ENCODE assay signal across 45 mouse cellular contexts in genomic region chr17:12396163-12396677, GRCm38 (mm10). TPM values are rescaled to one million over a fixed set of nuclear protein-coding genes. Genes with fewer than 3 reads are reported as not detected.
"Had no signal": no experiment of that assay in that cellular context is flagged by ENCODE, and none has a peak within 500 bp of the region (broad histone marks: within the 10 kb centered on the region; RNA-seq: fewer than 3 reads in every experiment).

No protein-coding gene starts in this region.

- H3K9ac ChIP-seq: heart, embryonic 12.5 days; heart, embryonic 13.5 days; heart, embryonic 15.5 days; hindbrain, embryonic 12.5 days; hindbrain, embryonic 13.5 days; hindbrain, embryonic 14.5 days; hindbrain, embryonic 15.5 days; intestine, embryonic 15.5 days; kidney, embryonic 15.5 days had no signal

- H3K4me2 ChIP-seq: heart, embryonic 11.5 days; heart, embryonic 12.5 days; heart, embryonic 13.5 days; heart, embryonic 15.5 days; hindbrain, embryonic 12.5 days; hindbrain, embryonic 13.5 days; hindbrain, embryonic 14.5 days; hindbrain, embryonic 15.5 days; intestine, embryonic 15.5 days; kidney, embryonic 15.5 days had no signal

- H3K27me3 ChIP-seq: heart, embryonic 15.5 days; hindbrain, embryonic 12.5 days; hindbrain, embryonic 13.5 days; hindbrain, embryonic 15.5 days; intestine, embryonic 15.5 days; kidney, embryonic 15.5 days had no signal

- H3K27ac ChIP-seq: heart, embryonic 10.5 days; heart, embryonic 13.5 days; heart, embryonic 15.5 days; hindbrain, embryonic 10.5 days; hindbrain, embryonic 12.5 days; hindbrain, embryonic 13.5 days; hindbrain, embryonic 14.5 days; hindbrain, embryonic 15.5 days; hindbrain, postnatal 0 days; intestine, embryonic 15.5 days; kidney, embryonic 15.5 days; kidney, postnatal 0 days; layer of hippocampus, adult 2 months; left cerebral cortex, adult 2 months had no signal

- DNase-seq: heart, postnatal 10 days; heart, postnatal 14 days; heart, postnatal 36 days; heart, postnatal 4 days; kidney, adult 11 months; kidney, adult 18-20 months; kidney, adult 2 months; kidney, adult 8-10 months; kidney, adult 9 months; kidney, postnatal 10 days; kidney, postnatal 14 days; kidney, postnatal 25 days; kidney, postnatal 36 days; kidney, postnatal 4 days; layer of hippocampus, adult 9-11 months; layer of hippocampus, postnatal 36 days had no signal

- H3K4me3 ChIP-seq: heart, embryonic 10.5 days; heart, embryonic 12.5 days; heart, embryonic 13.5 days; heart, embryonic 15.5 days; hindbrain, embryonic 10.5 days; hindbrain, embryonic 12.5 days; hindbrain, embryonic 13.5 days; hindbrain, embryonic 15.5 days; intestine, embryonic 15.5 days; kidney, embryonic 15.5 days; layer of hippocampus, adult 2 months; left cerebral cortex, adult 2 months had no signal

- H3K4me1 ChIP-seq: heart, embryonic 10.5 days; heart, embryonic 12.5 days; heart, embryonic 13.5 days; heart, embryonic 15.5 days; hindbrain, embryonic 10.5 days; hindbrain, embryonic 12.5 days; hindbrain, embryonic 13.5 days; hindbrain, embryonic 15.5 days; intestine, embryonic 15.5 days; kidney, embryonic 15.5 days had no signal

- ATAC-seq: hindbrain, embryonic 16.5 days; hindbrain, postnatal 0 days; inflammation-experienced regulatory T-cells, adult 6 months; intestine, embryonic 15.5 days; intestine, embryonic 16.5 days; intestine, postnatal 0 days had no signal

- H3K36me3 ChIP-seq: heart, embryonic 10.5 days; heart, embryonic 12.5 days; heart, embryonic 13.5 days; heart, embryonic 15.5 days; hindbrain, embryonic 10.5 days; hindbrain, embryonic 12.5 days; hindbrain, embryonic 13.5 days; hindbrain, embryonic 15.5 days; intestine, embryonic 15.5 days; kidney, embryonic 15.5 days had no signal

- H3K9me3 ChIP-seq: heart, embryonic 15.5 days; hindbrain, embryonic 10.5 days; hindbrain, embryonic 12.5 days; hindbrain, embryonic 13.5 days; hindbrain, embryonic 15.5 days; intestine, embryonic 15.5 days had no signal

RNA-seq across cellular contexts. Expression of gene Plg, which starts 17.8 kb away (rescaled TPM):
- total RNA-seq: heart, postnatal 10 days; heart, postnatal 14 days; heart, postnatal 25 days; heart, postnatal 36 days; hematopoietic stem cell, adult 5-6 weeks; layer of hippocampus, adult 18-20 months; layer of hippocampus, adult 2 months; layer of hippocampus, postnatal 10 days; layer of hippocampus, postnatal 14 days; layer of hippocampus, postnatal 36 days had no signal
- polyA plus RNA-seq: heart, embryonic 14.5 days; heart, postnatal 0 days; hindbrain, embryonic 10.5 days; hindbrain, embryonic 11.5 days; hindbrain, embryonic 12.5 days; hindbrain, embryonic 13.5 days; hindbrain, embryonic 16.5 days; hindbrain, postnatal 0 days; inflammation-experienced regulatory T-cells, adult 6 months; kidney, embryonic 14.5 days had no signal
